24 mouse cellular contexts compared by ENCODE assay signal in the genomic region with DNA sequence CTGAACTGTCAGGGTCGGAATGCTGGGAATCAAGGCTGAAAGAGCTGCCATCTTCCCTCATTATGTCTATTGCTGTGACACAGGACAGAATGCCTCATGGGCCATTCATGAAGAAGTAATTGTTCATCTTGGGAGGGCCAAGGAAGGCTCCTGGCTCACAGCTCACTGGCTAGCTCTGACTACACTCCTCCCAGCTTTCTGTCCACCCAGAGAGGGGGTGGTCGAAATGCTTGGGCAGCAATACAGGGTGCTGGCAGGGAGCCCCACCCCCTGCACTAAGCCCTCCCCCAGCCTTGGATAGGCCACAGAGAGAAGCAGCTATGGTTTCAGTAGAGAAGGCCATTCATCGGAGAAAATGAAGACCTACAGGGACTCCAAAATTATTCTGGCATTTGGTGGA.
DNase-seq lines count a peak whose midpoint lies in the region; ATAC-seq and TF ChIP-seq lines count a peak whose summit lies in the region.
"Had no signal": no experiment of that assay in that cellular context is flagged by ENCODE, and none has a peak within 500 bp of the region (broad histone marks: within the 10 kb centered on the region; RNA-seq: fewer than 3 reads in every experiment).

No protein-coding gene starts in this region.

- H3K27ac ChIP-seq in hindbrain, postnatal 0 days: no peak overlapping the region
- H3K27ac ChIP-seq in hindbrain, embryonic 14.5 days: no peak overlapping the region
- no peak overlapping the region for H3K27ac ChIP-seq in midbrain, postnatal 0 days (ENCODE audit: low read depth, low read length)
- no peak overlapping the region for H3K27ac ChIP-seq in midbrain, embryonic 15.5 days
- H3K27ac ChIP-seq: embryonic facial prominence, embryonic 12.5 days; embryonic facial prominence, embryonic 15.5 days; gastrocnemius, adult 2 months; hindbrain, embryonic 12.5 days had no signal

- DNase-seq in hindbrain, postnatal 0 days (ENCODE audit: low spot score): no peak
- no peak for DNase-seq in hindbrain, embryonic 14.5 days (ENCODE audit: low spot score)
- DNase-seq in midbrain, postnatal 0 days (ENCODE audit: low spot score): peak; percentile 26
- peak; percentile 53 for DNase-seq in retina, postnatal 1 day
- DNase-seq in urinary bladder, adult 18-20 months (ENCODE audit: low spot score in 2 of 2): no peak
- DNase-seq: adrenal gland, adult 2 months; adrenal gland, postnatal 14 days; B cell, adult 2 months; cerebellum, adult 11-12 months; cerebellum, adult 8-10 months; cerebellum, postnatal 25 days; forebrain, postnatal 0 days; gastrocnemius, adult 2 months; gastrocnemius, postnatal 14 days; heart, adult 11 months had no signal

- H3K4me2 ChIP-seq in hindbrain, postnatal 0 days (ENCODE audit: low read depth, low read length): no peak overlapping the region
- no peak overlapping the region for H3K4me2 ChIP-seq in hindbrain, embryonic 14.5 days (replicated peaks)
- no peak overlapping the region for H3K4me2 ChIP-seq in midbrain, postnatal 0 days (ENCODE audit: low read depth, low read length, poor library complexity, severe bottlenecking)
- no peak overlapping the region for H3K4me2 ChIP-seq in midbrain, embryonic 15.5 days
- H3K4me2 ChIP-seq: embryonic facial prominence, embryonic 12.5 days; embryonic facial prominence, embryonic 15.5 days; heart, embryonic 11.5 days; hindbrain, embryonic 12.5 days had no signal

- ATAC-seq in hindbrain, postnatal 0 days: 0 out of 2 replicates have a peak, but pooled peaks have one; percentile 56
- no peak for ATAC-seq in hindbrain, embryonic 14.5 days (ENCODE audit: low FRiP score)
- no peak for ATAC-seq in midbrain, postnatal 0 days (ENCODE audit: low FRiP score)
- ATAC-seq in midbrain, embryonic 15.5 days (replicated peaks): no peak
- ATAC-seq: forebrain, embryonic 14.5 days; forebrain, postnatal 0 days; hindbrain, embryonic 16.5 days; inflammation-experienced regulatory T-cells, adult 6 months had no signal

- no peak overlapping the region for H3K4me3 ChIP-seq in hindbrain, postnatal 0 days (ENCODE audit: low read length)
- no peak overlapping the region for H3K4me3 ChIP-seq in hindbrain, embryonic 14.5 days (replicated peaks; ENCODE audit: low read length)
- no peak overlapping the region for H3K4me3 ChIP-seq in midbrain, postnatal 0 days (ENCODE audit: low read depth, low read length)
- H3K4me3 ChIP-seq in midbrain, embryonic 15.5 days: no peak overlapping the region
- H3K4me3 ChIP-seq: embryonic facial prominence, embryonic 12.5 days; embryonic facial prominence, embryonic 15.5 days; gastrocnemius, adult 2 months; hindbrain, embryonic 12.5 days had no signal

- H3K36me3 ChIP-seq in hindbrain, postnatal 0 days (ENCODE audit: insufficient read depth, low read length): no peaks in the 10 kb centered on the region
- H3K36me3 ChIP-seq in hindbrain, embryonic 14.5 days (replicated peaks; ENCODE audit: control insufficient read depth, insufficient read depth): no peaks in the 10 kb centered on the region
- no peaks in the 10 kb centered on the region for H3K36me3 ChIP-seq in midbrain, postnatal 0 days (ENCODE audit: insufficient read depth, low read length)
- no peaks in the 10 kb centered on the region for H3K36me3 ChIP-seq in midbrain, embryonic 15.5 days (replicated peaks)
- H3K36me3 ChIP-seq: embryonic facial prominence, embryonic 12.5 days; embryonic facial prominence, embryonic 15.5 days; G1E; hindbrain, embryonic 12.5 days had no signal

- H3K4me1 ChIP-seq in hindbrain, postnatal 0 days (ENCODE audit: insufficient read depth, low read length): no peaks in the 10 kb centered on the region
- peaks cover 5% of the 10 kb centered on the region; the same call in 1 of the 2 replicates for H3K4me1 ChIP-seq in hindbrain, embryonic 14.5 days (replicated peaks; ENCODE audit: control insufficient read depth, insufficient read depth, low read length)
- no peaks in the 10 kb centered on the region for H3K4me1 ChIP-seq in midbrain, postnatal 0 days (ENCODE audit: insufficient read depth, low read length)
- H3K4me1 ChIP-seq in midbrain, embryonic 15.5 days: no peaks in the 10 kb centered on the region
- H3K4me1 ChIP-seq: embryonic facial prominence, embryonic 12.5 days had no signal

- no peaks in the 10 kb centered on the region for H3K27me3 ChIP-seq in hindbrain, postnatal 0 days (ENCODE audit: insufficient read depth, low read length)
- no peaks in the 10 kb centered on the region for H3K27me3 ChIP-seq in hindbrain, embryonic 14.5 days (ENCODE audit: control insufficient read depth, insufficient read depth, low read length)
- no peaks in the 10 kb centered on the region for H3K27me3 ChIP-seq in midbrain, postnatal 0 days (ENCODE audit: insufficient read depth, low read length)
- no peaks in the 10 kb centered on the region for H3K27me3 ChIP-seq in midbrain, embryonic 15.5 days (replicated peaks)
- H3K27me3 ChIP-seq: embryonic facial prominence, embryonic 12.5 days; embryonic facial prominence, embryonic 15.5 days had no signal

- 57% methylated on average over 3 of the region's 3 CpGs for WGBS in hindbrain, postnatal 0 days
- WGBS in hindbrain, embryonic 14.5 days: 80% methylated on average over 3 of the region's 3 CpGs
- WGBS in midbrain, postnatal 0 days: 66% methylated on average over 3 of the region's 3 CpGs
- WGBS in midbrain, embryonic 15.5 days: 71% methylated on average over 3 of the region's 3 CpGs

- TF ChIP-seq CTCF in hindbrain, postnatal 0 days (IDR thresholded peaks at IDR 0.05; ENCODE audit: low read depth): no peak
- TF ChIP-seq CTCF in midbrain, postnatal 0 days (IDR thresholded peaks at IDR 0.05): no peak

- no peaks in the 10 kb centered on the region for H3K9me3 ChIP-seq in hindbrain, postnatal 0 days (ENCODE audit: low read length)
- H3K9me3 ChIP-seq in hindbrain, embryonic 14.5 days (ENCODE audit: control insufficient read depth, low read length): no peaks in the 10 kb centered on the region
- no peaks in the 10 kb centered on the region for H3K9me3 ChIP-seq in midbrain, postnatal 0 days (ENCODE audit: low read length)
- H3K9me3 ChIP-seq in midbrain, embryonic 15.5 days: no peaks in the 10 kb centered on the region
- H3K9me3 ChIP-seq: embryonic facial prominence, embryonic 12.5 days; embryonic facial prominence, embryonic 15.5 days; hindbrain, embryonic 12.5 days had no signal

- H3K9ac ChIP-seq in hindbrain, postnatal 0 days (replicated peaks; ENCODE audit: low read length): no peak overlapping the region
- H3K9ac ChIP-seq in hindbrain, embryonic 14.5 days: no peak overlapping the region
- H3K9ac ChIP-seq in midbrain, postnatal 0 days (replicated peaks; ENCODE audit: low read length, poor library complexity, severe bottlenecking): no peak overlapping the region
- no peak overlapping the region for H3K9ac ChIP-seq in midbrain, embryonic 15.5 days
- H3K9ac ChIP-seq: embryonic facial prominence, embryonic 12.5 days; embryonic facial prominence, embryonic 15.5 days; forebrain, postnatal 0 days; hindbrain, embryonic 12.5 days had no signal

Comparison
In these comparisons a context has a peak if more than half of its experiments do, and no peak if none do; other contexts are left out.
1. DNase-seq: peak in midbrain, postnatal 0 days (single experiment) and retina, postnatal 1 day (single experiment); none in hindbrain, postnatal 0 days (single experiment), hindbrain, embryonic 14.5 days (single experiment) and urinary bladder, adult 18-20 months (0 of 2).